8 mouse cellular contexts compared by ENCODE assay signal in the genomic region with DNA sequence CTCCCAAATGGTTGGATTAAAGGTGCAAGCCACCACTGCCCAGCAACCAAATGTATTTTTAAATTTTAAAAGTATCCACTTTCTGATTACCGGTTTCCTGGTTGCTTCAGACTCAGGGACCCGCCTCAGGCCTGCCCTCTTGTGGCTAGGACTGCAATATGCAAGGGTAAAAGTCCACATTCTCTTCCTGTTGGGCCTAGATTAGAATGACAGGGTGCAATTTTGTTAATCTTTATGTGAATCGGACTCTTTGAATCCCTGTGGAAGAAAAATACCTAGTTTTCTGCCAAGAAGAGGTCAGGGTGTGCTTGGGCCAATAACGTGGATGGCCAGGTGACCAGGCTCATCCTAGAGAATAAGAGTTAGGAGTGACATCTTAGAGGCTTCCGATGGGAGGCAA. TPM values are rescaled to one million over a fixed set of nuclear protein-coding genes. Genes with fewer than 3 reads are reported as not detected.
A peak's percentile ranks its signal among the peaks of the same experiment; 100 is the strongest.
DNase-seq lines count a peak whose midpoint lies in the region; ATAC-seq lines count a peak whose summit lies in the region.

No protein-coding gene starts in this region.

- intact Hi-C loops in left cerebral cortex, postnatal 4 days (cut with DNase I) = no loop called here

- peak; percentile 81 to 87 for ATAC-seq in hematopoietic stem cell, adult 5-6 weeks (replicated peaks in 1 of 2; ENCODE audit: insufficient read depth in 1 of 2, low FRiP score in 2 of 2, low TSS enrichment in 1 of 2, low read depth in 1 of 2, poor library complexity in 2 of 2, severe bottlenecking in 2 of 2)
- peak; percentile 88 for ATAC-seq in monocyte, adult 5-6 weeks (replicated peaks; ENCODE audit: insufficient number of reproducible peaks, low FRiP score, low TSS enrichment, poor library complexity, severe bottlenecking)

- peak; percentile 22 for DNase-seq in left cerebral cortex, adult 11 months (ENCODE audit: low spot score)
- no peak for DNase-seq in left cerebral cortex, adult 8-10 months (ENCODE audit: low spot score in 2 of 2)
- peak; percentile 49 for DNase-seq in MEL-GATA-1-ER (ENCODE audit: extremely low read depth, low read depth)
- peak; percentile 41 for DNase-seq in cerebellum, adult 9-10 months
- DNase-seq in left cerebral cortex, postnatal 4 days = peak; percentile 60
- DNase-seq in thymus, postnatal 25 days = peak; percentile 70

RNA-seq across cellular contexts. Expression of a gene that starts 7.4 kb away (rescaled TPM):
- 1 to 10 TPM in 3 of 4 experiments, under 1 TPM in 1; 0.97 to 3.1 (median 2.2) TPM for total RNA-seq in left cerebral cortex, adult 8-10 months (2022)
- 2.6 and 3.9 TPM in 2 replicates for total RNA-seq in hematopoietic stem cell, adult 5-6 weeks (2017)
- total RNA-seq in left cerebral cortex, postnatal 4 days (2021) = 1 to 10 TPM; 1.5 to 3.5 TPM
- total RNA-seq in monocyte, adult 5-6 weeks (2017) = 10.7 to 18.1 TPM (median 15.4 TPM) in 3 replicates

RNA-seq across cellular contexts. Expression of a gene that starts 9.6 kb away (rescaled TPM):
- not detected for total RNA-seq in left cerebral cortex, adult 8-10 months (2022)
- total RNA-seq in hematopoietic stem cell, adult 5-6 weeks (2017) = not detected in 2 replicates
- not detected for total RNA-seq in left cerebral cortex, postnatal 4 days (2021)
- total RNA-seq in monocyte, adult 5-6 weeks (2017) = not detected in 3 replicates

RNA-seq across cellular contexts. Expression of a gene that starts 37.5 kb away (rescaled TPM):
- 100 to 1,000 TPM; 131 to 144 (median 133) TPM for total RNA-seq in left cerebral cortex, adult 8-10 months (2022)
- total RNA-seq in hematopoietic stem cell, adult 5-6 weeks (2017) = 85.9 and 90.5 TPM in 2 replicates
- total RNA-seq in left cerebral cortex, postnatal 4 days (2021) = 100 to 1,000 TPM; 109 to 157 TPM
- total RNA-seq in monocyte, adult 5-6 weeks (2017) = 67.9 to 104 TPM (median 83.1 TPM) in 3 replicates

RNA-seq across cellular contexts. Expression of a gene that starts 37.6 kb away (rescaled TPM):
- 10 to 100 TPM in 2 of 4 experiments, 1 to 10 TPM in 2; 7.8 to 11.5 (median 9.5) TPM for total RNA-seq in left cerebral cortex, adult 8-10 months (2022)
- total RNA-seq in hematopoietic stem cell, adult 5-6 weeks (2017) = 10.3 and 20.6 TPM in 2 replicates
- total RNA-seq in left cerebral cortex, postnatal 4 days (2021) = 1 to 10 TPM; 4.5 to 4.7 TPM
- total RNA-seq in monocyte, adult 5-6 weeks (2017) = 9.4 to 22.4 TPM (median 18.2 TPM) in 3 replicates

RNA-seq across cellular contexts. Expression of a gene that starts 37.7 kb away (rescaled TPM):
- 1 to 10 TPM in 3 of 4 experiments, under 1 TPM in 1; 0.78 to 1.4 (median 1.3) TPM for total RNA-seq in left cerebral cortex, adult 8-10 months (2022)
- total RNA-seq in hematopoietic stem cell, adult 5-6 weeks (2017) = 38.6 and 42.1 TPM in 2 replicates
- total RNA-seq in left cerebral cortex, postnatal 4 days (2021) = 1 to 10 TPM; 2.8 to 3.3 TPM
- 2.9 to 8.0 TPM (median 5.2 TPM) in 3 replicates for total RNA-seq in monocyte, adult 5-6 weeks (2017)

Comparison
In these comparisons a context has a peak if more than half of its experiments do, and no peak if none do; other contexts are left out.
1. DNase-seq: peak in left cerebral cortex, adult 11 months (single experiment), MEL-GATA-1-ER (single experiment), cerebellum, adult 9-10 months (single experiment), left cerebral cortex, postnatal 4 days (single experiment) and thymus, postnatal 25 days (single experiment); none in left cerebral cortex, adult 8-10 months (0 of 2).